Mouse (Mus musculus) G1E-ER4 (cell line): ENCODE results near the gene Rfx4. TPM values are rescaled to one million over a fixed set of nuclear protein-coding genes. Genes with fewer than 3 reads are reported as not detected.

Experiments used
- GATA1 ChIP-seq: IDR thresholded peaks from one replicate; pipeline ENCODE4 v1.8.0; 2012; ENCODE audit warnings: low read length, inconsistent platforms
- polyA plus RNA-seq: library from polyadenylated mRNA; stranded (reverse); fragments of >175 nt; gene quantifications from 2 replicates; pipeline ENCODE4 v1.2.3, GENCODE M21; 2012

Gene Rfx4
- polyA plus RNA-seq, 1 experiment, result not detected

DNA sequence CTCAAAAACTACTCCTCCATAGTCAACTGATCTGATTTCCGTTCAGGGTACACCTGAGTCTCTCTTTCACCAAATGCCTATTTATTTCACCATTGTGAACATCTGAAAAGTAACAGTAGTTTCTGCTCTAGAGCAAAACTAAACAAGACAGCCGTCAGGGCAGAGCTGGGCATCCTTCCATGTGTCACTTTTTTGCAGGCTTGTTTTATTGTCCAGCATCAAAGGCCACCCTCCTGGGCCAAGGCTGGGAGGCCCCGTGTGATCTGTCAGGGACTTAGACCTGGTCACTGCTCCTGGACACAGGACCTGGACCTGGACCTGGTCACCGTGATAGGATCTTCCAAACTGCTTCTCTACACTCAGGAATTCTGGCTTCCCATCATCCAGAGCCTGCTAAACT is 116.1 kb downstream of the Rfx4 start:
- no peak for TF ChIP-seq GATA1

DNA sequence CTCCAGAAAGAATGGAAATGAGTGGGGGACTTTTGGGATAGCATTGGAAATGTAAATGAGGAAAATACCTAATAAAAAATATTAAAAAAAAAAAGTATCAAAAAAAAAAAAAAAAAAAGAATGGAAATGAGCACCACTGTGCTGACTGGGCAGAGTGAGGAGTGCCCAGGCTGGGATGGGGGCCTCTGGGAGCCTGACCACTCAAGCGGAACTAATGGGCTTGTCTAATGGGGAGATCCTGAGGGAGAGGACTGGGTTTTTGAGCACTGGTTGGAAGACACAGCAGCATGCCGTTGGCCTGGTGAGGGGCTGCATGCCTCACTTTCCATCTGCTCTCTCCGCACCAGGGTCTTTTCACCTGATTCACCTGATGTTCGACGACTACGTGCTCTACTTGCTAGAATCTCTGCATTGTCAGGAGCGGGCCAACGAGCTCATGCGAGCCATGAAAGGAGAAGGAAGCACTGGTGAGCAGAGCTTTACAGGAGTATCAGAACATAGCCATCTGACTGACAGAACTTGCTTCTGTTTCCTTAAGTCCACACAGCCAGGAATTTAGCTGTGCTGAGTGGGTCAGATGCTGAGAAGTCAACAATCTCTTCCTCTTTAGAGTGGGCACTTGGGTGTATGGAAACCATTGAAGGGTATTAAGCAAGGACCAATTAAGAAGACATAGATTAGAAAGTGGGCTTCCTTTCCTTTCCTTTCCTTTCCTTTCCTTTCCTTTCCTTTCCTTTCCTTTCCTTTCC is 124.1 kb downstream of the Rfx4 start:
- TF ChIP-seq GATA1, result no peak

DNA sequence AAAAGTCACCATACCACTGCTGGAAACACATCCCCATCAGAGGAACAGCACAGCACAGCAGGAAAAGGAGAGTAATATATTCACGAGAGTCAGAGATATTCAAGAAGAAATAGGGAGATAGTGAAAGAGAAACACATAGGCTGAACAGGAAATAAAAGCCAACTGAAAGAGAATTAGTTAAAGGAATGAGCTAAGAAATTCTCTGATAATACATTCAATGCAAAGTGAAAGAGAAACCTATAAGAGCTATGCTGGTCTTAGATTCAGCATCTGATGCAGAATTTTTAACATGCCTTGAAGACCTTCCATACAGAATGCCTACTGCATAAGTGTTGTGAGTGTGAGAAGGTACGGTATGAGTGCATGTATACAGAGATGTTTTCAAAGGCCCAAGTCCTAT is 126.7 kb downstream of the Rfx4 start:
- TF ChIP-seq GATA1, result no peak

- TF ChIP-seq GATA1, result no peak
Observed at GRCm38 (mm10) chr10:84885341-84885884, 129.6 kb downstream of the Rfx4 start.

DNA sequence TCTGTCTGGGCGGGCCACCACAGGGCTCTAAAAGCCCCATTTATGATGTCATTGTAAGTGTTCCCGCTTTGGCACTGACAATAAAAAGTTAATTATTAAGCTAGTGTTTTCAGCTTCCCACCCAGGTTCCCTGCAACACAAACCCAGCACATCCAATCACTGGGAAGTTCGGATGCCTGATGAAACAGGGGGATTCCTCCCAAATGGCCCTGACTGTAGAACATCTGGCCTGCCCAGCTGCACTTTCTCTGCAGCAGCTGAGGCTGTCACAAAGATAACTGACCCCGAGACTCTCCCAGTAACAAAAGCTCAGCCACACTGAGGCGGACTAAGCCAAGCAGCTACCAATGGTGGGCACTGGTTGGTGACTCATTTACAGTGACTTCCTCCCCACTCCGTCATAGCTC is 130.4 kb downstream of the Rfx4 start:
- no peak for TF ChIP-seq GATA1

- no peak for TF ChIP-seq GATA1
Observed at GRCm38 (mm10) chr10:84886785-84887184, 130.9 kb downstream of the Rfx4 start.

- TF ChIP-seq GATA1, result no peak
Observed at GRCm38 (mm10) chr10:84889096-84889846, 133.4 kb downstream of the Rfx4 start.

GRCm38 (mm10) chr10:84895810-84896358 is 140.0 kb downstream of the Rfx4 start:
- no peak for TF ChIP-seq GATA1

DNA sequence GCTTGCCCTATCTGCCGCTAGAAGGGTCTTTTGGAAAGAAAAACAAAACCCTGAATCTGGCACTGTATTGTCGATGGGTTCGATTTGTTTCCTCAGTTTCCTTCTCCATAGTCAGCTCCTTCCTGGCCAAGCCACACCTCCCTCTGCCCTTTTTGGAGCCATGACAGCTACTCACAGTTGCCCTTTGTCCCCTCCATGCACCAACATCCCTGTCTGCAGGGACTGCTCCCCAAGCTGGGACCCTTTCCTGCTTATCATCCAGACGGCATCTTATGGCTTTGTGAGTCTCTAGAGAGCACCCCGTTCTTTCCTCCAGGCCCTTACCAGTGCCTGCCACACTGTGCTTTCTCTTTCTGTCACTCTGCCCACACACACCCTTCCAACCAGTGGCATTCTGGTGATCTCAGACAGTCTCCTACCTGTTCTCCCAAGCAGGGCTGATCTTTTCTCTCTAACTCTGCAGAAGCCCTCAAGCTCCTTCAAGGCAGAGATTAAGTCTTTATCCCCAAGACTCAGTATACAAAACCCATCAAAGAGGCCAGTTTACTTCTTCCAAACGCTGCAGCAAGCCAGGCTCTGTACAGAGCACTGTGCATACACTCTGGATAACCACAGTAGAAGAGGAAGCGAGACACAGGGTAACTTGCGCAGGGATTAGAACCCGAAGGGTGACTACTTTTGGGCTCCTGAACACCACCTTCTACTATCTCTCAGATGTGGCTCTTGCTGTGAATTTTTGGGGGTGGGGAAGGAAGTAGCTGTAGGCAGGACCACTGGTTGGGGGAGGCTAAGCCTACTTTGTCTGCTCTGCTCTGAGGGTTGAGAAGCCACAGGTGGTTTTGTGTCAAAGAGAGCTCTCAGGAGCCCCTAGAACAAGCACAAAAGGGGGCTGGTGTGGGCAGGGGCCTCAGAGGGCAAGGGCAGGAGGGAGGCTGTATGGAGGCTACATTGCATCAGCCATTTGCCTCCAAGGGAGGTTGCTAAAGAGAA is 141.4 kb downstream of the Rfx4 start:
- TF ChIP-seq GATA1, result no peak

GRCm38 (mm10) chr10:84898144-84898979 is 142.5 kb downstream of the Rfx4 start:
- TF ChIP-seq GATA1, result peak; percentile 66

DNA sequence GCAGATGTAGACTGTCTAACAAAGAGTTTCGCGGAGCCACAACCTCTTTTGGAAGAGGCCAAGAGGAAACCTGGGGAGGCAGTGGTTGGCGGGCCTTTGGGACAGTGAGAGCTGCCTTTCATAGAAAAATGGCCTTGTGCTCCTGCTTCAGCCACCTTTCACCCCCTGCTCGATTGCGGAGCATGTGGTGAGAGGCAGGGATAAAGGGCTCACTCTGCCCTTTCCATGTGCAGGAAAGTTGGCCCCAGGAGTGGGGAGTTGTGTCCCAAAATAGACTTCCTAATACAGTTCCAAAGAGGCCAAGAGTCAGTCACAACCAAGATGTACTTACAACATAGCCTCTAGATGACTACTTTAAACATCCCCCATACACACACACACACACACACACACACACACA is 145.8 kb downstream of the Rfx4 start:
- TF ChIP-seq GATA1, result no peak

- TF ChIP-seq GATA1, result no peak
Observed at GRCm38 (mm10) chr10:84902213-84902612, 146.4 kb downstream of the Rfx4 start.

GRCm38 (mm10) chr10:84903307-84903706 is 147.4 kb downstream of the Rfx4 start:
- TF ChIP-seq GATA1, result no peak

DNA sequence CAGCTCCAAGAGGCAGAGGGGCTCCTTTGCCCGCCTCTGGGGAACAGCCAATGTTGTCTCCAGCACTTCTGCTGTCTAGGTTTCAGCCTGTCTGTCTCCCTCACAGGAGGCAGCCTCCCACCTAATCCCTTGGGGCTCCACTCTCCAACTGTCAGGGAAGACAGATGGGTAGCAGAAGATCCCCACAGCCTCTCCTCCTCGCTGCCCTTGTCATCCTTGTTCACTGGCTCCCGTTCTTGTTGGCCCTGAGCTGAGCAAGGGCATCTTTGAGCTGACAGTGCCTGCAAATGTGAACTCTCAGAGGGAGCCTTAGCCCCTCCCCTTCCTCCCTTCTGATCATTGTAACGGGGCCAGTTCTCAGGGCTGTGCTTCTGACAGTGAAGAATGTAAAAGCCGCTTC is 147.9 kb downstream of the Rfx4 start:
- TF ChIP-seq GATA1, result no peak

DNA sequence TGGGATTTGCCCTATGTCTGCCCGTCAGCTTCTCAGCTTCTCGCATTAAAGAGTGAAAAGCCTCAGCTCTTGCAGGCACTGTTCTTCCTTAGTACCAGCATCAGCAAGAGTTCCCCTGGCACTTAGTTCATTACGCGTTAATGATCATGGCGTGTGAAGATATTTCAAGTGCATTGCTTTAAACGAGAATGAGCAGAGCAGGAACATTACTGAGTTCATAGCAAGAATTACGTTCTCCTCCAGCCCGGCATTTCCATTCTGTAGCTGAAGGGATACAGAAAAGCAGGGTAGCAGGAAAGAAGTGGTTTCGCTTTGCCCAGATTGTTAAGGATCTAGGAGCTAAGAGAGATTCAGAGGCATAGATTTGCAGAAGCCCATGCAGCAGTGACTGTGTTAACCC is 151.0 kb downstream of the Rfx4 start:
- no peak for TF ChIP-seq GATA1
